Mouse (Mus musculus): ENCODE results near the gene Khdc3.

- TF ChIP-seq POLR2A (IDR thresholded peaks at IDR 0.05; ENCODE audit: borderline replicate concordance, control insufficient read depth, low read depth, low read length) (no peak), CTCF (IDR thresholded peaks at IDR 0.05; ENCODE audit: control insufficient read depth, insufficient read depth, low read length) (no peak)
These were observed 15.8 kb upstream of the Khdc3 start for GRCm38 (mm10) chr9:73085845-73086244.

All from bone marrow, adult 2 months (tissue).